Mouse (Mus musculus) kidney, embryonic 14.5 days (tissue): ENCODE data around the gene Gm10638. TPM values are rescaled to one million over a fixed set of nuclear protein-coding genes. Genes with fewer than 3 reads are reported as not detected.
A peak's percentile ranks its signal among the peaks of the same experiment; 100 is the strongest.

Experiments used
- ATAC-seq: fragments of 200-750 bp; cut with Nextera tagmentation; 2 replicates; pipeline ENCODE4 v1.8.0; 2017; ENCODE audit warnings: moderate number of reproducible peaks, mild to moderate bottlenecking, moderate TSS enrichment, moderate library complexity; ENCODE audit not compliant: low FRiP score, low TSS enrichment
- H3K27ac ChIP-seq: fragments of 300-500 bp; sonication (generic); 2 replicates; pipeline ENCODE4 v1.5.1; 2014; ENCODE audit warnings: low read depth, mild to moderate bottlenecking, low read length, moderate library complexity, mixed read lengths
- H3K27me3 ChIP-seq: fragments of 300-500 bp; sonication (generic); 2 replicates; pipeline ENCODE4 v1.6.1; 2014; ENCODE audit warnings: mild to moderate bottlenecking, low read length; ENCODE audit not compliant: control insufficient read depth, insufficient read depth
- H3K36me3 ChIP-seq: fragments of 300-500 bp; sonication (generic); 2 replicates; pipeline ENCODE4 v1.6.1; 2014; ENCODE audit warnings: low read length, mixed read lengths; ENCODE audit not compliant: control insufficient read depth, insufficient read depth
- H3K4me1 ChIP-seq: fragments of 300-500 bp; sonication (generic); 2 replicates; pipeline ENCODE4 v1.6.1; 2014; ENCODE audit warnings: low read length, mixed read lengths; ENCODE audit not compliant: control insufficient read depth, insufficient read depth
- H3K4me2 ChIP-seq: fragments of 300-500 bp; sonication (generic); replicated peaks from 2 replicates; pipeline ENCODE4 v1.6.1; 2014; ENCODE audit warnings: low read depth, mild to moderate bottlenecking, low read length
- H3K4me3 ChIP-seq: fragments of 300-500 bp; sonication (generic); 2 replicates; pipeline ENCODE4 v1.5.1; 2014; ENCODE audit warnings: mild to moderate bottlenecking, low read length
- H3K9ac ChIP-seq: fragments of 300-500 bp; sonication (generic); 2 replicates; pipeline ENCODE4 v1.6.1; 2014; ENCODE audit warnings: low read depth, mild to moderate bottlenecking, low read length, moderate library complexity
- H3K9me3 ChIP-seq: fragments of 300-500 bp; sonication (generic); 2 replicates; pipeline ENCODE4 v1.6.1; 2016; ENCODE audit warnings: low read length; ENCODE audit not compliant: control insufficient read depth
- WGBS: fragments of 180-500 bp; shearing (Covaris S2); extraction: QIAGEN DNeasy Blood & Tissue Kit; methylation state at CpG from one replicate; pipeline ENCODE4 v1.1.7; 2014; 5-methylcytosine and 5-hydroxymethylcytosine counted together
- polyA plus RNA-seq: library from polyadenylated mRNA; unstranded; fragments of >200 nt; fragmentation: Nextera tagmentation; extraction: Ambion mirVana; gene quantifications from 2 replicates; pipeline ENCODE4 v1.2.1, GENCODE M21; 2014

The Gm10638 gene
- polyA plus RNA-seq, 1 experiment from 2014 or later: 6.7 TPM

GRCm38 (mm10) chr8:86730860-86731259 is 14.6 kb upstream of the Gm10638 start:
- peaks cover 17% of the 10 kb centered on the region; the same call in 1 of the 2 replicates for H3K4me1 ChIP-seq
- H3K27me3 ChIP-seq: no peaks in the 10 kb centered on the region
- H3K9me3 ChIP-seq: no peaks in the 10 kb centered on the region
- no peak overlapping the region for H3K4me2 ChIP-seq
- no peak overlapping the region for H3K4me3 ChIP-seq
- H3K27ac ChIP-seq: no peak overlapping the region
- no peak for ATAC-seq
- WGBS: 79% methylated on average over 1 of the region's 1 CpGs
- H3K36me3 ChIP-seq: peaks cover 6% of the 10 kb centered on the region; the same call in 1 of the 2 replicates
- no peak overlapping the region for H3K9ac ChIP-seq

GRCm38 (mm10) chr8:86734171-86734570 is 11.3 kb upstream of the Gm10638 start:
- no peaks in the 10 kb centered on the region for H3K9me3 ChIP-seq
- H3K4me1 ChIP-seq: peaks cover 17% of the 10 kb centered on the region; the same call in 1 of the 2 replicates
- WGBS: 73% methylated on average over 4 of the region's 4 CpGs
- no peak overlapping the region for H3K4me3 ChIP-seq
- H3K9ac ChIP-seq: no peak overlapping the region
- no peak overlapping the region for H3K27ac ChIP-seq
- H3K4me2 ChIP-seq: no peak overlapping the region
- no peak for ATAC-seq
- no peaks in the 10 kb centered on the region for H3K36me3 ChIP-seq
- H3K27me3 ChIP-seq: no peaks in the 10 kb centered on the region

- Histone ChIP-seq H3K36me3 (no peaks in the 10 kb centered on the region), H3K4me1 (peaks cover 17% of the 10 kb centered on the region; the same call in 1 of the 2 replicates), H3K27me3 (no peaks in the 10 kb centered on the region), H3K9ac (no peak overlapping the region), H3K27ac (no peak overlapping the region), H3K4me3 (no peak overlapping the region), H3K4me2 (no peak overlapping the region), H3K9me3 (no peaks in the 10 kb centered on the region)
- WGBS: 83% methylated on average over 1 of the region's 1 CpGs
- ATAC-seq: no peak
Measured at GRCm38 (mm10) chr8:86734954-86735353, 10.5 kb upstream of the Gm10638 start.

- Histone ChIP-seq H3K4me1 (peaks cover 11% of the 10 kb centered on the region; the same call in 1 of the 2 replicates), H3K9me3 (no peaks in the 10 kb centered on the region), H3K4me2 (no peak overlapping the region), H3K36me3 (no peaks in the 10 kb centered on the region), H3K27ac (no peak overlapping the region), H3K27me3 (no peaks in the 10 kb centered on the region), H3K9ac (no peak overlapping the region), H3K4me3 (no peak overlapping the region)
- ATAC-seq: no peak
- WGBS: 54% methylated on average over 3 of the region's 3 CpGs
Measured at GRCm38 (mm10) chr8:86735446-86736111, 9.9 kb upstream of the Gm10638 start.

GRCm38 (mm10) chr8:86740899-86741298 is 4.6 kb upstream of the Gm10638 start:
- H3K4me2 ChIP-seq: no peak overlapping the region
- no peaks in the 10 kb centered on the region for H3K27me3 ChIP-seq
- no peaks in the 10 kb centered on the region for H3K36me3 ChIP-seq
- no peak overlapping the region for H3K27ac ChIP-seq
- H3K4me1 ChIP-seq: peaks cover 17% of the 10 kb centered on the region; the same call in 1 of the 2 replicates
- no peaks in the 10 kb centered on the region for H3K9me3 ChIP-seq
- H3K4me3 ChIP-seq: no peak overlapping the region
- no peak for ATAC-seq
- H3K9ac ChIP-seq: no peak overlapping the region

- H3K4me2 ChIP-seq: no peak overlapping the region
- no peak overlapping the region for H3K27ac ChIP-seq
Measured at GRCm38 (mm10) chr8:86741627-86742026, 3.9 kb upstream of the Gm10638 start.

GRCm38 (mm10) chr8:86742605-86743345 is 2.7 kb upstream of the Gm10638 start:
- ATAC-seq: no peak
- peaks cover 23% of the 10 kb centered on the region; the same call in 1 of the 2 replicates for H3K4me1 ChIP-seq
- H3K4me3 ChIP-seq: no peak overlapping the region
- no peaks in the 10 kb centered on the region for H3K36me3 ChIP-seq
- no peak overlapping the region for H3K9ac ChIP-seq
- H3K27ac ChIP-seq: no peak overlapping the region
- WGBS: 85% methylated on average over 7 of the region's 7 CpGs
- no peaks in the 10 kb centered on the region for H3K9me3 ChIP-seq
- no peaks in the 10 kb centered on the region for H3K27me3 ChIP-seq
- H3K4me2 ChIP-seq: no peak overlapping the region

More at GRCm38 (mm10) chr8:86741627-86742026, 3.9 kb upstream of the Gm10638 start:
- H3K9me3 ChIP-seq: no peaks in the 10 kb centered on the region
- H3K9ac ChIP-seq: no peak overlapping the region
- peaks cover 19% of the 10 kb centered on the region; the same call in 1 of the 2 replicates for H3K4me1 ChIP-seq
- no peaks in the 10 kb centered on the region for H3K36me3 ChIP-seq
- no peak overlapping the region for H3K4me3 ChIP-seq
- no peak for ATAC-seq
- H3K27me3 ChIP-seq: no peaks in the 10 kb centered on the region

- ATAC-seq: 0 out of 2 replicates have a peak, but pooled peaks have one; percentile 8
Measured at GRCm38 (mm10) chr8:86744313-86745220, 932 bp upstream of the Gm10638 start.

More at GRCm38 (mm10) chr8:86744313-86745220, 932 bp upstream of the Gm10638 start:
- Histone ChIP-seq H3K9me3 (no peaks in the 10 kb centered on the region), H3K27me3 (no peaks in the 10 kb centered on the region), H3K4me1 (peaks cover 23% of the 10 kb centered on the region; the same call in 1 of the 2 replicates), H3K4me3 (peak overlapping the region; percentile 81), H3K27ac (peak overlapping the region; percentile 97), H3K4me2 (peak overlapping the region; percentile 64), H3K36me3 (no peaks in the 10 kb centered on the region), H3K9ac (peak overlapping the region; percentile 99)
- 3% methylated on average over 18 of the region's 18 CpGs for WGBS
